Mouse (Mus musculus): Measurements from ENCODE around the gene Sec63.

DNA sequence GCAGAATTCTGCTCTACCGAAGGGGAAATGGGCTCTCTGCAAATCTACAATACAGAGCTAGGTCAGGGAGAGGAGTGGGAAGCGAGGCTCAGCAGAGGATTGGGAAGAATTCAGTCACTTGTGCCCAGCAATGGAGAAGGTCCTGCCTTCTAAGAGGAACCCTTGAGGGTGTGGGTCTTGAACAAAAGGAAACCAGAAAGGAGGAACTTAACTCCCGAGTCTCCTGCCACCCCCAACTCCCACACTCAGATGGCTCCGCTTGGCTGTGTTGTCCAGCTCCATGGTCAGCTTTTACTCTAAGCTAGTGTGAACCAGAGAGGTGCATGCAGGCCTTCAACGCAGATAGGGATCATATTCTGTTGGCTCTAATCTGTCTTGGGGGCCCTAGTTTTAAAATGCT, 114.9 kb downstream of the Sec63 start:
- TF ChIP-seq GATA1 (IDR thresholded peaks at IDR 0.05; ENCODE audit: borderline replicate concordance, low read length) (no peak), FLI1 (IDR thresholded peaks at IDR 0.05; ENCODE audit: low read length) (no peak)

Measured in megakaryocyte, embryonic 14.5 days (primary cell).